Mouse (Mus musculus) stomach, postnatal 0 days (tissue): ENCODE measurements around the gene Tbc1d14.

Experiments
- CTCF ChIP-seq: IDR thresholded peaks from 2 replicates; pipeline ENCODE4 v1.5.1; 2016; ENCODE audit warnings: antibody characterized with exemption, low read depth, mild to moderate bottlenecking, moderate library complexity
- EP300 ChIP-seq: optimal IDR thresholded peaks from 2 replicates; pipeline ENCODE3; 2016; ENCODE audit warnings: antibody characterized with exemption

DNA sequence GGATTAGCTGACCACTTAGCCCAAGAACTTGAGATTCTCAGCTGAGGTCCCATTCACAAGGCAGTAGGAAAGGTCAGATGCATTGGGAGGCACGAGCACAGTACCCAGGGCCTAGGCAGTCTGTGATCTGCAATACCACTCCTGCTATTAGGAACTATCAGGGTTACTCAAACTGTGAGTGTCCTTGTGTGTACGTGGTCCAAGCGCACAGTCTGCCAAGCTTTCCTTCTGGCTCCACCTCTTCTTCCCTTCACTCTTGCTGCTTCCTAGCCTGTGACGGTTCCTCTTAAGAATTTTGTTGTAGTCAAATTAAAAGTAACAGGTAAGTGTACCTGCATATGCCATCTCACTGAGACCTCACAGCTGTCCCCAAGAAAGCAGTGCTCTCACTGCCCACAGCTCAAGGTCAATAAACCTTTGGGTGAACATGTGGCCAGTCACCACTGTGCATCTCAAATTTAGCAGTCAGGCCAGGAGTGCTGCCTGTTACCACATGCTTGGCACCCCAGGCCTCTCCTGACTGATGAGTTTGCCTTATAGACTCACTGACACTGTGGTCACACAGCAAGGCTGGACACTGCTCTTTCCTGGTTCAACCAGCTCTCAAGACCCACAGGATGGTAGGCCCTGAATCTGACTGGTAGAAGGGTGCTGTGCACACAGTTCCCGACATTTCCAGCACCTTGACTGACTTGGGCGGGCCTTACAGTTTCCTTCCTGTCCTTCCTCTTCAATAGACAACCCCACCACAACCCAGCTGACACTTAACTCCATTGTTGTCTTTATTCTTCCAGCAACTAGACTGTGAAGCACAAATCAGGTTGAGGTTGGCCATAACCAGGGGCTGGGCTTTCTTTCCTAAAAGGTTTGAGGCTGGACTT, 114.3 kb downstream of the Tbc1d14 start:
- no peak for TF ChIP-seq CTCF
- TF ChIP-seq EP300 = no peak
